Mouse (Mus musculus) urinary bladder, postnatal 25 days (tissue): Measurements from ENCODE around the gene Dcun1d4.
"Not testable (repeated sequence)": the region's sequence is repeated elsewhere in the genome, so short reads cannot be mapped to it uniquely, and the experiment has no call there.

ENCODE experiments used
- DNase-seq: peaks from one replicate; pipeline ENCODE4 v3.0.0; 2022; ENCODE audit warnings: low spot score

The Dcun1d4 gene

GRCm38 (mm10) chr5:73480700-73481099, at the start of gene Dcun1d4:
Dcun1d4 (plus strand) TSS chr5:73481000.
- DNase-seq: no peak

- DNase-seq: peak; percentile 63
Measured at GRCm38 (mm10) chr5:73431581-73431980, 49.2 kb upstream of the Dcun1d4 start.

GRCm38 (mm10) chr5:73432805-73433204, 48.0 kb upstream of the Dcun1d4 start:
- no peak for DNase-seq

- no peak for DNase-seq
Measured at GRCm38 (mm10) chr5:73434764-73435163, 46.0 kb upstream of the Dcun1d4 start.

GRCm38 (mm10) chr5:73442176-73442575, 38.6 kb upstream of the Dcun1d4 start:
- no peak for DNase-seq

- DNase-seq: no peak
Measured at GRCm38 (mm10) chr5:73450276-73450675, 30.5 kb upstream of the Dcun1d4 start.

GRCm38 (mm10) chr5:73454502-73455306, 26.1 kb upstream of the Dcun1d4 start:
- DNase-seq: no peak

GRCm38 (mm10) chr5:73455307-73455687, 25.5 kb upstream of the Dcun1d4 start:
- DNase-seq: no peak

GRCm38 (mm10) chr5:73468462-73469433, 12.1 kb upstream of the Dcun1d4 start:
- no peak for DNase-seq

- DNase-seq: no peak
Measured at GRCm38 (mm10) chr5:73474412-73475405, 6.1 kb upstream of the Dcun1d4 start.

GRCm38 (mm10) chr5:73481401-73481800, 601 bp downstream of the Dcun1d4 start:
- no peak for DNase-seq

GRCm38 (mm10) chr5:73482381-73482780, 1.6 kb downstream of the Dcun1d4 start:
- not testable (repeated sequence) for DNase-seq

GRCm38 (mm10) chr5:73484016-73484615, 3.3 kb downstream of the Dcun1d4 start:
- DNase-seq: no peak

GRCm38 (mm10) chr5:73486451-73486850, 5.7 kb downstream of the Dcun1d4 start:
- DNase-seq: no peak

- DNase-seq: no peak
Measured at GRCm38 (mm10) chr5:73489915-73490314, 9.1 kb downstream of the Dcun1d4 start.

- DNase-seq: peak; percentile 98
Measured at GRCm38 (mm10) chr5:73490596-73491073, 9.8 kb downstream of the Dcun1d4 start.

GRCm38 (mm10) chr5:73491074-73491836, 10.5 kb downstream of the Dcun1d4 start:
- no peak for DNase-seq

- DNase-seq: peak; percentile 77
Measured at GRCm38 (mm10) chr5:73491837-73492720, 11.3 kb downstream of the Dcun1d4 start.

- no peak for DNase-seq
Measured at GRCm38 (mm10) chr5:73497401-73497800, 16.6 kb downstream of the Dcun1d4 start.
